In genomic region chr9:114534747-114535517, GRCm38 (mm10) we compare ENCODE assay signal across 22 mouse cellular contexts. TPM values are rescaled to one million over a fixed set of nuclear protein-coding genes. Genes with fewer than 3 reads are reported as not detected.
A peak's percentile ranks its signal among the peaks of the same experiment; 100 is the strongest.
DNase-seq lines count a peak whose midpoint lies in the region; ATAC-seq lines count a peak whose summit lies in the region.
"Had no signal": no experiment of that assay in that cellular context is flagged by ENCODE, and none has a peak within 500 bp of the region (broad histone marks: within the 10 kb centered on the region; RNA-seq: fewer than 3 reads in every experiment).

No protein-coding gene starts in this region.

- DNase-seq in heart, postnatal 10 days = no peak
- DNase-seq in left cerebral cortex, postnatal 14 days (ENCODE audit: low spot score in 2 of 2) = peak; percentile 13 to 15
- DNase-seq in left cerebral cortex, adult 11 months (ENCODE audit: low spot score) = no peak
- DNase-seq in right cerebral cortex, adult 2 months (ENCODE audit: low spot score in 2 of 2) = peak; percentile 12 to 14
- DNase-seq in right cerebral cortex, postnatal 14 days = no peak
- peak; percentile 23 for DNase-seq in telencephalon, adult 2 months (ENCODE audit: low read depth, low spot score)
- DNase-seq: adrenal gland, postnatal 14 days; cerebellum, adult 8-10 months; thymus, postnatal 4 days had no signal

- no peaks in the 10 kb centered on the region for H3K27me3 ChIP-seq in heart, embryonic 11.5 days (ENCODE audit: control insufficient read depth, insufficient read depth, low read length)
- H3K27me3 ChIP-seq: embryonic facial prominence, embryonic 13.5 days; heart, embryonic 13.5 days; limb, embryonic 13.5 days; liver, embryonic 15.5 days; neural tube, embryonic 13.5 days had no signal

- H3K4me1 ChIP-seq in heart, embryonic 11.5 days (ENCODE audit: control insufficient read depth, insufficient read depth, low read length) = peaks cover 28% of the 10 kb centered on the region

- no peak for ATAC-seq in heart, embryonic 11.5 days (replicated peaks; ENCODE audit: insufficient number of reproducible peaks, low FRiP score, low TSS enrichment)
- no peak for ATAC-seq in inflammation-experienced regulatory T-cells, adult 6 months

- WGBS in heart, embryonic 11.5 days (ENCODE audit: insufficient replicate concordance) = 76% methylated on average over 9 of the region's 9 CpGs

- intact Hi-C loops in heart, postnatal 10 days (cut with DNase I) = no loop called here
- intact Hi-C loops in left cerebral cortex, postnatal 14 days (cut with DNase I) = no loop called here

- no peak overlapping the region for H3K4me2 ChIP-seq in heart, embryonic 11.5 days
- H3K4me2 ChIP-seq: embryonic facial prominence, embryonic 13.5 days; heart, embryonic 13.5 days; limb, embryonic 13.5 days; liver, embryonic 15.5 days; neural tube, embryonic 13.5 days had no signal

- H3K9me3 ChIP-seq in heart, embryonic 11.5 days (replicated peaks; ENCODE audit: control insufficient read depth, low read length) = no peaks in the 10 kb centered on the region
- H3K9me3 ChIP-seq: embryonic facial prominence, embryonic 13.5 days; heart, embryonic 13.5 days; limb, embryonic 13.5 days; liver, embryonic 15.5 days; neural tube, embryonic 13.5 days had no signal

- H3K9ac ChIP-seq in heart, embryonic 11.5 days (ENCODE audit: low read depth, low read length) = no peak overlapping the region
- H3K9ac ChIP-seq: embryonic facial prominence, embryonic 13.5 days; heart, embryonic 13.5 days; limb, embryonic 13.5 days; liver, embryonic 15.5 days; neural tube, embryonic 13.5 days had no signal

- no peaks in the 10 kb centered on the region for H3K36me3 ChIP-seq in heart, embryonic 11.5 days (ENCODE audit: control insufficient read depth, insufficient read depth, low read length)
- H3K36me3 ChIP-seq: embryonic facial prominence, embryonic 13.5 days; heart, embryonic 13.5 days; limb, embryonic 13.5 days; liver, embryonic 15.5 days; neural tube, embryonic 13.5 days had no signal

- H3K27ac ChIP-seq in heart, embryonic 11.5 days (ENCODE audit: low read depth, low read length) = 0 out of 2 replicates have a peak overlapping the region, but pooled peaks have one; percentile 29
- H3K27ac ChIP-seq: embryonic facial prominence, embryonic 13.5 days; heart, embryonic 13.5 days; limb, embryonic 13.5 days; liver, embryonic 15.5 days; neural tube, embryonic 13.5 days had no signal

- H3K4me3 ChIP-seq in heart, embryonic 11.5 days (ENCODE audit: low read depth, low read length) = no peak overlapping the region
- H3K4me3 ChIP-seq: embryonic facial prominence, embryonic 13.5 days; heart, embryonic 13.5 days; limb, embryonic 13.5 days; liver, embryonic 15.5 days; neural tube, embryonic 13.5 days had no signal

RNA-seq across cellular contexts. Expression of gene C130032M10Rik, which starts 19.4 kb away (rescaled TPM):
- polyA plus RNA-seq in heart, embryonic 11.5 days (2014; fragmentation: Nextera tagmentation; extraction: Ambion mirVana) = 0.54 and 0.90 TPM in 2 replicates
- total RNA-seq in heart, postnatal 10 days (2021) = not detected
- not detected for total RNA-seq in left cerebral cortex, postnatal 14 days (2021)
- polyA plus RNA-seq in inflammation-experienced regulatory T-cells, adult 6 months (2017; shearing (Covaris generic)) = not detected
- total RNA-seq: adrenal gland, postnatal 14 days; gastrocnemius, adult 18-20 months; hematopoietic stem cell, adult 5-6 weeks; layer of hippocampus, adult 18-20 months; megakaryocyte-erythroid progenitor cell, adult 5-6 weeks had no signal
- polyA plus RNA-seq: cortical plate, adult 2 months; gonadal fat pad, adult 2 months; liver, embryonic 15.5 days; neural tube, embryonic 13.5 days had no signal

RNA-seq across cellular contexts. Expression of gene Trim71, which starts 29.2 kb away (rescaled TPM):
- 1.00 and 1.1 TPM in 2 replicates for polyA plus RNA-seq in heart, embryonic 11.5 days (2014; fragmentation: Nextera tagmentation; extraction: Ambion mirVana)
- not detected for total RNA-seq in heart, postnatal 10 days (2021)
- under 1 TPM; 0.44 to 0.48 TPM for total RNA-seq in left cerebral cortex, postnatal 14 days (2021)
- under 1 TPM in 1 of 3 experiments, not detected in 2; 0.04 TPM for polyA plus RNA-seq in inflammation-experienced regulatory T-cells, adult 6 months (2017; shearing (Covaris generic))
- total RNA-seq: gastrocnemius, adult 18-20 months; hematopoietic stem cell, adult 5-6 weeks; megakaryocyte-erythroid progenitor cell, adult 5-6 weeks had no signal
- polyA plus RNA-seq: gonadal fat pad, adult 2 months had no signal

RNA-seq across cellular contexts. Expression of gene Ccr4, which starts 30.2 kb away (rescaled TPM):
- not detected in 2 replicates for polyA plus RNA-seq in heart, embryonic 11.5 days (2014; fragmentation: Nextera tagmentation; extraction: Ambion mirVana)
- total RNA-seq in heart, postnatal 10 days (2021) = under 1 TPM in 1 of 2 experiments, not detected in 1; 0.10 TPM
- total RNA-seq in left cerebral cortex, postnatal 14 days (2021) = not detected
- polyA plus RNA-seq in inflammation-experienced regulatory T-cells, adult 6 months (2017; shearing (Covaris generic)) = 10 to 100 TPM; 16.1 to 24.9 (median 17.5) TPM
- total RNA-seq: adrenal gland, postnatal 14 days; gastrocnemius, adult 18-20 months; hematopoietic stem cell, adult 5-6 weeks; layer of hippocampus, adult 18-20 months; megakaryocyte-erythroid progenitor cell, adult 5-6 weeks had no signal
- polyA plus RNA-seq: cortical plate, adult 2 months; heart, embryonic 13.5 days; limb, embryonic 13.5 days; liver, embryonic 15.5 days; neural tube, embryonic 13.5 days had no signal

Comparison
In these comparisons a context has a peak if more than half of its experiments do, and no peak if none do; other contexts are left out.
1. DNase-seq: peak in left cerebral cortex, postnatal 14 days (2 of 2), right cerebral cortex, adult 2 months (2 of 2) and telencephalon, adult 2 months (single experiment); none in heart, postnatal 10 days (0 of 2), left cerebral cortex, adult 11 months (single experiment) and right cerebral cortex, postnatal 14 days (single experiment).